Mouse (Mus musculus) ES-E14 (cell line): ENCODE data around the gene Ankrd50. TPM values are rescaled to one million over a fixed set of nuclear protein-coding genes. Genes with fewer than 3 reads are reported as not detected.

ENCODE experiments used
- DNase-seq: peaks from one replicate; pipeline ENCODE4 v3.0.0-alpha.2; 2013; ENCODE audit warnings: low read depth, low spot score
- H3K27ac ChIP-seq: 2 replicates; pipeline ENCODE4 v1.5.1; 2012; ENCODE audit warnings: low read depth, mild to moderate bottlenecking, low read length, moderate library complexity, mixed read lengths; ENCODE audit not compliant: poor library complexity, insufficient read depth, severe bottlenecking
- H3K36me3 ChIP-seq: 2 replicates; pipeline ENCODE4 v1.6.1; 2012; ENCODE audit warnings: mild to moderate bottlenecking, low read length, moderate library complexity, mixed read lengths; ENCODE audit not compliant: control insufficient read depth, poor library complexity, insufficient read depth, severe bottlenecking
- H3K4me1 ChIP-seq, 2 experiments: fragments of 150-350 bp in 1 of 2; sonication (generic) in 1 of 2; 2 replicates each; pipeline ENCODE4 v1.6.1; 2012; ENCODE audit warnings: low read length in 2 of 2, mild to moderate bottlenecking in 1 of 2, mixed read lengths in 1 of 2; ENCODE audit not compliant: control insufficient read depth in 2 of 2, insufficient read depth in 2 of 2, poor library complexity in 1 of 2
- H3K4me3 ChIP-seq, 2 experiments: fragments of 150-350 bp in 1 of 2; sonication (generic) in 1 of 2; 2 replicates each; pipeline ENCODE4 v1.5.1; 2012; ENCODE audit warnings: low read length in 2 of 2, low read depth in 1 of 2, mild to moderate bottlenecking in 1 of 2, mixed read lengths in 1 of 2; ENCODE audit not compliant: insufficient read depth in 1 of 2, poor library complexity in 1 of 2, severe bottlenecking in 1 of 2
- H3K9ac ChIP-seq: 2 replicates; pipeline ENCODE4 v1.6.1; 2012; ENCODE audit warnings: low read depth, mild to moderate bottlenecking, low read length, mixed read lengths; ENCODE audit not compliant: poor library complexity, insufficient read depth, severe bottlenecking
- H3K9me3 ChIP-seq: fragments of 150-350 bp; sonication (generic); 2 replicates; pipeline ENCODE4 v1.6.1; 2012; ENCODE audit warnings: low read depth, mild to moderate bottlenecking, low read length; ENCODE audit not compliant: control insufficient read depth, insufficient read depth
- CHD2 ChIP-seq: IDR thresholded peaks from 2 replicates; pipeline ENCODE4 v1.6.1; 2014; ENCODE audit warnings: mild to moderate bottlenecking, low read depth, low read length, inconsistent platforms
- HCFC1 ChIP-seq: IDR thresholded peaks from 2 replicates; pipeline ENCODE4 v1.6.1; 2012; ENCODE audit warnings: low read length, inconsistent platforms, borderline replicate concordance; ENCODE audit not compliant: insufficient read depth
- MAFK ChIP-seq: IDR thresholded peaks from 2 replicates; pipeline ENCODE4 v1.6.1; 2014; ENCODE audit warnings: mild to moderate bottlenecking, low read depth, low read length, inconsistent platforms; ENCODE audit not compliant: insufficient read depth
- ZC3H11A ChIP-seq: IDR thresholded peaks from 2 replicates; pipeline ENCODE4 v1.6.1; 2012; ENCODE audit warnings: low read depth, mild to moderate bottlenecking, inconsistent platforms, low read length, borderline replicate concordance
- ZNF384 ChIP-seq: IDR thresholded peaks from 2 replicates; pipeline ENCODE4 v1.6.1; 2012; ENCODE audit warnings: low read depth, low read length, inconsistent platforms
- in situ Hi-C, 2 experiments: fragments of 600-800 bp; cut with MboI; formaldehyde crosslinking; loops; one replicate each; pipeline ENCODE4 v1.15.1; 2025; ENCODE audit warnings: low sequenced_read_pairs in 2 of 2, inconsistent platforms in 1 of 2; ENCODE audit not compliant: unreplicated experiment in 2 of 2
- total RNA-seq: library from RNA; depleted of rRNA; stranded (reverse); fragments of 300-350 nt; gene quantifications from 2 replicates; pipeline ENCODE4 v1.2.3, GENCODE M21; 2012

Gene Ankrd50
- total RNA-seq, 1 experiment = 27.0 TPM

GRCm38 (mm10) chr3:38471516-38471915 lies 13.1 kb downstream of the Ankrd50 start:
- no peaks in the 10 kb centered on the region for H3K4me1 ChIP-seq
- no peak overlapping the region for H3K9ac ChIP-seq
- in situ Hi-C loops = no loop called here
- H3K4me3 ChIP-seq = no peak overlapping the region
- no peaks in the 10 kb centered on the region for H3K9me3 ChIP-seq
- no peak for DNase-seq
- H3K36me3 ChIP-seq = no peaks in the 10 kb centered on the region
- no peak overlapping the region for H3K27ac ChIP-seq
- TF ChIP-seq HCFC1 (no peak), ZC3H11A (no peak), ZNF384 (no peak), CHD2 (no peak), MAFK (no peak)

- Histone ChIP-seq H3K9me3 (no peaks in the 10 kb centered on the region), H3K4me1 (no peaks in the 10 kb centered on the region), H3K9ac (no peak overlapping the region), H3K36me3 (no peaks in the 10 kb centered on the region), H3K4me3 (no peak overlapping the region), H3K27ac (no peak overlapping the region)
- DNase-seq = no peak
- in situ Hi-C loops = no loop called here
- TF ChIP-seq MAFK (no peak), CHD2 (no peak), ZNF384 (no peak), ZC3H11A (no peak), HCFC1 (no peak)
Observed at GRCm38 (mm10) chr3:38468131-38468530, 16.5 kb downstream of the Ankrd50 start.

GRCm38 (mm10) chr3:38466880-38467405 lies 17.7 kb downstream of the Ankrd50 start:
- in situ Hi-C loops = no loop called here

DNA sequence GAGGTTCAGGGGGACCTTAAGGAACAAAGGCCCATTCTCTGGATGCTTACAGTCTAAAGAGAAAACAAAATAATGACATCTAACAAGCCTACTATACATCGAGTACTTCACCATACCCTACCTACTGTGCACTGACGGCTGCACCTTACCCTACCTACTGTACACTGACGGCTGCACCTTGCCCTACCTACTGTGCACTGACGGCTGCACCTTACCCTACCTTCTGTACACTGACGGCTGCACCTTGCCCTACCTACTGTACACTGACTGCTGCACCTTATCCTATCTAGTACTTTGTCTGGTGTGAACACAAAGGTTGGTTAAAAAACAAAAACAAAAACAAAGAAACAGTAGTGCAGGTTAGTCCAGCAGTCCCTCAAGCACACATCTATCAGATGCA lies 18.5 kb downstream of the Ankrd50 start:
- no peak for DNase-seq
- Histone ChIP-seq H3K4me1 (no peaks in the 10 kb centered on the region), H3K27ac (no peak overlapping the region), H3K4me3 (no peak overlapping the region), H3K36me3 (peaks cover 6% of the 10 kb centered on the region; the same call in 1 of the 2 replicates), H3K9me3 (no peaks in the 10 kb centered on the region), H3K9ac (no peak overlapping the region)
- TF ChIP-seq CHD2 (no peak), HCFC1 (no peak), ZC3H11A (no peak), MAFK (no peak), ZNF384 (no peak)
- in situ Hi-C loops = no loop called here

More at GRCm38 (mm10) chr3:38466880-38467405, 17.7 kb downstream of the Ankrd50 start:
- no peaks in the 10 kb centered on the region for H3K4me1 ChIP-seq
- no peak overlapping the region for H3K4me3 ChIP-seq
- H3K36me3 ChIP-seq = peaks cover 6% of the 10 kb centered on the region; the same call in 1 of the 2 replicates
- H3K9ac ChIP-seq = no peak overlapping the region
- TF ChIP-seq ZNF384 (no peak), MAFK (no peak), ZC3H11A (no peak), HCFC1 (no peak), CHD2 (no peak)
- H3K27ac ChIP-seq = no peak overlapping the region
- no peak for DNase-seq
- H3K9me3 ChIP-seq = no peaks in the 10 kb centered on the region

GRCm38 (mm10) chr3:38463149-38463548 lies 21.5 kb downstream of the Ankrd50 start:
- Histone ChIP-seq H3K4me1 (no peaks in the 10 kb centered on the region), H3K4me3 (no peak overlapping the region), H3K27ac (no peak overlapping the region), H3K9me3 (no peaks in the 10 kb centered on the region), H3K9ac (no peak overlapping the region), H3K36me3 (peaks cover 6% of the 10 kb centered on the region; the same call in 1 of the 2 replicates)
- TF ChIP-seq ZNF384 (no peak), CHD2 (no peak), MAFK (no peak), ZC3H11A (no peak), HCFC1 (no peak)
- no peak for DNase-seq
- in situ Hi-C loops = no loop called here
